Mouse (Mus musculus) G1E (cell line): ENCODE results near the gene Fam214a. TPM values are rescaled to one million over a fixed set of nuclear protein-coding genes. Genes with fewer than 3 reads are reported as not detected.

Source experiments
- ATAC-seq: 2 replicates; pipeline ENCODE4 v1.8.0; 2016; ENCODE audit warnings: mild to moderate bottlenecking; ENCODE audit not compliant: insufficient number of reproducible peaks, poor library complexity, low FRiP score, severe bottlenecking; ENCODE audit errors: extremely low read depth
- DNase-seq: peaks from one replicate; pipeline ENCODE4 v3.0.0; 2012; ENCODE audit warnings: low spot score
- H3K27me3 ChIP-seq: 2 replicates; pipeline ENCODE4 v1.6.1; 2012; ENCODE audit warnings: mild to moderate bottlenecking, low read length, inconsistent platforms; ENCODE audit not compliant: insufficient read depth
- H3K36me3 ChIP-seq: replicated peaks from 2 replicates; pipeline ENCODE3; 2012; ENCODE audit warnings: mild to moderate bottlenecking, inconsistent platforms
- H3K4me1 ChIP-seq: 2 replicates; pipeline ENCODE4 v1.6.1; 2012; ENCODE audit warnings: low read depth, low read length, inconsistent platforms, mixed read lengths; ENCODE audit not compliant: insufficient read depth
- H3K4me3 ChIP-seq: 2 replicates; pipeline ENCODE4 v1.5.1; 2012; ENCODE audit warnings: low read depth, mild to moderate bottlenecking, inconsistent platforms, low read length, moderate library complexity, mixed read lengths
- H3K9me3 ChIP-seq: replicated peaks from 2 replicates; pipeline ENCODE4 v1.6.1; 2012; ENCODE audit warnings: inconsistent platforms
- CTCF ChIP-seq: IDR thresholded peaks from 2 replicates; pipeline ENCODE4 v1.5.1; 2012; ENCODE audit warnings: low read depth, low read length, inconsistent platforms, mixed read lengths
- GATA1 ChIP-seq: IDR thresholded peaks from 2 replicates; pipeline ENCODE4 v1.6.1; 2012; ENCODE audit warnings: borderline replicate concordance, low read length, inconsistent platforms, mixed read lengths
- GATA2 ChIP-seq: IDR thresholded peaks from 2 replicates; pipeline ENCODE4 v1.6.1; 2012; ENCODE audit warnings: low read depth, low read length, inconsistent platforms, borderline replicate concordance
- POLR2AphosphoS5 ChIP-seq: IDR thresholded peaks from 2 replicates; pipeline ENCODE4 v1.6.1; 2012; ENCODE audit warnings: low read depth, low read length, inconsistent platforms; ENCODE audit not compliant: insufficient replicate concordance
- TAL1 ChIP-seq: conservative IDR thresholded peaks from 2 replicates; pipeline ENCODE4 v1.6.1; 2012; ENCODE audit warnings: low read depth, low read length, inconsistent platforms, mixed read lengths
- polyA plus RNA-seq: library from polyadenylated mRNA; stranded (reverse); fragments of >175 nt; gene quantifications from 2 replicates; pipeline ENCODE4 v1.2.3, GENCODE M21; 2012
- total RNA-seq, 2 experiments: library from RNA; stranded (forward) in 1 of 2; stranded (reverse) in 1 of 2; fragments of 200-1000 nt in 1 of 2; fragments of >200 nt in 1 of 2; fragmentation: Nextera tagmentation in 1 of 2; gene quantifications; 2 replicates each; pipeline ENCODE4 v1.2.3; 2014 to 2017

Gene Fam214a
- total and polyA plus RNA-seq, 3 experiments: 0.65 to 2.8 (median 0.90) TPM

DNA sequence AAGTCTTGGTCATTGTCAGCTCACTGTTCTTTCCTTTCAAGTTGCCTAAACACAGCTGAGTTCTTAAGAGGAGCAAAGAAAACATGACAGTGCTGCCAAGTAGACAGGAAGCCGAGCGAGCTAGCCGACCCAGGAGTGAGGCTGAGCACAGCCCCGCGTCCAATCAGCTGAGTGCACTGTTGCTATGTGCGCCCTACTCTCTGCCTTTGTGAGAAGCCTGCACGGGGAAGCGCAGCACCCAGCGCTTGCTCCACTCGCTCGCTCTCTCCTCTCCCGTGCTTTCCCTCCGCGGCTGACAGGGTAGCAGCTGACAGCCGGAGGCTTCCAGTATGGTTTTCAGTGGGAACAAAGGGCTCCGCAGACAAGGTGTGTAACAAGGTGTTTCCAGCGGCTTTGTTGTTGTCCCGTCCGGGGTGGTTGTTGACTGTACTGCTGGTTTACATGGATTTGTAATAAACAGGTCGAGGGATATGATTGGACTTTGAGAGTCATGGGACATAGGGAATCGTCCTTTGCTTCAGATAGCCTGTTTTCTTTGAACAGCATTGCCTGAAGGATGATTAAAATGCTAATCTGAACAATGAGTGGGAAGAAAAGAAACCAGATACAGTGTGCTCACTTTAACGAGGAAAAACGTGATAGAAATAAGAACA, 23.4 kb downstream of the Fam214a start:
- peaks cover 3% of the 10 kb centered on the region; the same call in 1 of the 2 replicates for H3K27me3 ChIP-seq
- ATAC-seq (no peak), DNase-seq (no peak)
- no peaks in the 10 kb centered on the region for H3K36me3 ChIP-seq
- no peak for TF ChIP-seq TAL1
- H3K4me1 ChIP-seq: no peaks in the 10 kb centered on the region
- no peak overlapping the region for H3K4me3 ChIP-seq
- no peaks in the 10 kb centered on the region for H3K9me3 ChIP-seq

DNA sequence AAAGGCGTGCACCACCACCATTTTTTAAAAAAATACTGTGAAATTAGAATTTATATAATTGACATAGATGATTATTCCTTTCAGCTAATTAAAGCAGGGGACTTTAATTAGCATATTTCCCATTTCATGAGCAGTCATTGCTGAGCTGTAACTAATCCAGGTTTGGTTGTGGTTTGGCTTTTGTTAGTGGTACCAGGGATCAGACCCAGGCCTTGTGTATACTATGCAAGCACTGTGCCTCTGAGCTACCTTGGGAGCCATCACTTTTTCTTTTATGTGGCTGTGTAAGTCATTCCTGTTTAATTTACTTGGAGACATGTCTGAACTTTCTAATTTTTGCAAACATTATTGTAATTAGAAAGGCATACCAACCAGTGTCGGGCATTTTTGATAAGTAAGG, 24.6 kb downstream of the Fam214a start:
- no peak for DNase-seq
- no peak for TF ChIP-seq GATA1

DNA sequence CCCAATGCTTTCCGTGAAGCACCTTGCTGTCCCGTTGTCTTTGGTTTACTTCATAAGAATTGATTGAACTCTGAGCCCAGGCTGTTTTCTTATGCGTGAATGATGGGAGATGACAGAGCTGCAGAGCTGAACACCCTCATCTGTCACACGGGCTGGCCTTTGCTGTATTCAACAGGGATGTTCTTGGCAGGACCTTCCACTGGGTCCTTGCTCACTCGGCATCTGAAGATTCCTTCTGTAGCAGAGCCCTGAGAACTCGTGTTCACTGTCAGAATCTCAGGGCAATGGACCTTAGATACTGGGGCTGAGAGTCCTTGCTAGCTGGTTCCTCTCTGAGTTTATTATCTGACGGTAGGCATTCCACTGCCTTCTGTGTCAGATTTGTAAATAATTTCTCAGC, 25.3 kb downstream of the Fam214a start:
- no peak for TF ChIP-seq POLR2AphosphoS5
- Histone ChIP-seq H3K4me3 (no peak overlapping the region), H3K36me3 (no peaks in the 10 kb centered on the region), H3K27me3 (peaks cover 3% of the 10 kb centered on the region; the same call in 1 of the 2 replicates), H3K4me1 (no peaks in the 10 kb centered on the region), H3K9me3 (no peaks in the 10 kb centered on the region)
- DNase-seq (no peak), ATAC-seq (no peak)

More for the DNA sequence above, 24.6 kb downstream of the Fam214a start:
- H3K27me3 ChIP-seq: peaks cover 3% of the 10 kb centered on the region; the same call in 1 of the 2 replicates
- ATAC-seq: no peak
- no peak overlapping the region for H3K4me3 ChIP-seq
- no peaks in the 10 kb centered on the region for H3K4me1 ChIP-seq
- no peaks in the 10 kb centered on the region for H3K36me3 ChIP-seq
- H3K9me3 ChIP-seq: no peaks in the 10 kb centered on the region

DNA sequence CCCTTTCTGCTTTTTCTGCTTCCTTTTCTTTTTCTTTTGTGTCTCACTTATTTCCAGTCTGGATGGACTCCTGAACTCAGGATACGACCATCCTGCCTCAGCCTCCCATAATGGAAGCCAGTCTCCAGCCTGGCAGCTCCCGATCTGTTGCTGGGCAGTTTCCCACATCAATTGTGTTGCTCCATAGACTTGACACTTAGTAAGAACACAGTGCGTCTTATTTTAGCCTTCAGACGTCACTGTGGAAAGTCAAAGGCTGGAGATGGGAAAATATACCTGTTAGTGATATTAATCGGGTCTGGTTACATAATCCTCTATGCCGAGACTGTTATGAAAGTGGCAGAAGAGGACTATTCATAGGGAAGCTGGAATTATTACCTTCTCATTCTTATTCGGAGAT, 26.2 kb downstream of the Fam214a start:
- Histone ChIP-seq H3K36me3 (no peaks in the 10 kb centered on the region), H3K9me3 (no peaks in the 10 kb centered on the region), H3K4me3 (no peak overlapping the region), H3K27me3 (peaks cover 3% of the 10 kb centered on the region; the same call in 1 of the 2 replicates), H3K4me1 (no peaks in the 10 kb centered on the region)
- ATAC-seq: no peak
- no peak for DNase-seq
- no peak for TF ChIP-seq TAL1
- TF ChIP-seq POLR2AphosphoS5: no peak
- no peak for TF ChIP-seq GATA1
- TF ChIP-seq GATA2: no peak
- no peak for TF ChIP-seq CTCF

DNA sequence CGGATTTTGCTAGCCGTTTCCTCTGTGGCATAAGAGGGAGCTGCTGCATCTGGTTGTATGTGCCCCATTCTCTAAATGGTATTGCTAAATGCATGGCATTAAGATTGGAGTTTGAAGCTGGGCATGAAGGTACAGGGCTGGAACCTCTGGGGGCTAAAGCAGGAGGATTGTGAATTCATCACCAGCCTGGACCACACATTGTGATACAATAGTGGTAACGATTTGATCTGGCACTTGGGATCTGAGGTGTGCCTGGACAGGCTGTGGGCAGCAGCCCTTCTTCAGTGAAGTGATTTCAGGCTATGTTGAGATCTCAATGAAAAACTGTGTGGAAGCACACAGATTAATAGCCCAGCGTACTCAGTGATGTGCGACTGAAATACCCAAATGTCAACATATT, 26.7 kb downstream of the Fam214a start:
- no peaks in the 10 kb centered on the region for H3K4me1 ChIP-seq
- no peaks in the 10 kb centered on the region for H3K36me3 ChIP-seq
- ATAC-seq (no peak), DNase-seq (no peak)
- TF ChIP-seq GATA2 (no peak), TAL1 (no peak), POLR2AphosphoS5 (no peak), CTCF (no peak), GATA1 (no peak)
- H3K27me3 ChIP-seq: peaks cover 3% of the 10 kb centered on the region; the same call in 1 of the 2 replicates
- H3K4me3 ChIP-seq: no peak overlapping the region
- H3K9me3 ChIP-seq: no peaks in the 10 kb centered on the region

DNA sequence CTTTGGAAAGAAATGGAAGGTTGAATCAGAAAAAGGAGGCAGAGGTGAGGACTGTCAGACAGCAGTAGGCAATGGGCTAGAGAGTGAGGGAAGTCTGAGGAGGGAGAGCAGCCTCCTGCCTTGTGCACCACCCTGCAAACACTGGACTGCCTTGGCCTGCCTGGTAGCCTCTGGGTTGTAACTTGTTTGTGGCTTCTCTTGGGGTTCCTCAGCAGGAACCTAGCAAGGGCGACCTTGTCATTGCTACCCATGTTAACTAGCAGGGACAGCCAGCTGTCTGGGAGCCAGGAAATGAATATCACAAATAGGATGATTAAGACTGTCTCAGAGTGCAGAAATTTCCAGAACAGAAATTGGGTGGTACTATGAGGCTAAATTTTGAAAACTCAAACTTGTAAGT, 27.2 kb downstream of the Fam214a start:
- Histone ChIP-seq H3K9me3 (no peaks in the 10 kb centered on the region), H3K4me1 (no peaks in the 10 kb centered on the region), H3K36me3 (no peaks in the 10 kb centered on the region), H3K4me3 (no peak overlapping the region), H3K27me3 (peaks cover 3% of the 10 kb centered on the region; the same call in 1 of the 2 replicates)
- ATAC-seq (no peak), DNase-seq (no peak)
- TF ChIP-seq GATA1 (no peak), CTCF (no peak), TAL1 (no peak), POLR2AphosphoS5 (no peak), GATA2 (no peak)

DNA sequence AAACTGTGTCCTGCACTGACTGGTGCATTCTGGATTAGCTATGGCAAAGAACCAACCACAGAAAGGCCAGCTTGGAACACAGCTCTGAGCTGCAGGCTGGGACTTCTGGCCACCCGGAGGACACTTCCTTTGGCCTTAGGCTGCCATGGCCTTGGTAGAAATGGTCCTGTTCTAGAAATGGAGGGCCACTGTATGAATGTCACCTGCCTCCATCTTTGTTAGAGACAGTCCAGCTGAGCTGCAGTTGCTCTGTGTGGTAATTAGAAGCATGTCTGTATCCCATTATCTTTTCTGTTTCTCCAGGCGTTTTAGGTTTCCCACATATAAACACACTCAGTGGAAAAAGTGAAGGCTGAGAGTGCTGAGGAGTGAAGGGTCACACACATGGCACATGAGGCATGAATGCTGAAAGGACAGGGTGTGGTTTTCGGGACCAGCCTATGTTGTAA, 29.0 kb downstream of the Fam214a start:
- no peaks in the 10 kb centered on the region for H3K27me3 ChIP-seq
- no peak for TF ChIP-seq GATA2
- TF ChIP-seq CTCF: no peak
- no peak for TF ChIP-seq GATA1
- TF ChIP-seq POLR2AphosphoS5: no peak
- TF ChIP-seq TAL1: no peak
- ATAC-seq (no peak), DNase-seq (no peak)
- H3K4me3 ChIP-seq: no peak overlapping the region
- H3K36me3 ChIP-seq: no peaks in the 10 kb centered on the region
- H3K4me1 ChIP-seq: no peaks in the 10 kb centered on the region
- no peaks in the 10 kb centered on the region for H3K9me3 ChIP-seq
